Comparison of ENCODE assay signal across 19 mouse cellular contexts in the genomic region with DNA sequence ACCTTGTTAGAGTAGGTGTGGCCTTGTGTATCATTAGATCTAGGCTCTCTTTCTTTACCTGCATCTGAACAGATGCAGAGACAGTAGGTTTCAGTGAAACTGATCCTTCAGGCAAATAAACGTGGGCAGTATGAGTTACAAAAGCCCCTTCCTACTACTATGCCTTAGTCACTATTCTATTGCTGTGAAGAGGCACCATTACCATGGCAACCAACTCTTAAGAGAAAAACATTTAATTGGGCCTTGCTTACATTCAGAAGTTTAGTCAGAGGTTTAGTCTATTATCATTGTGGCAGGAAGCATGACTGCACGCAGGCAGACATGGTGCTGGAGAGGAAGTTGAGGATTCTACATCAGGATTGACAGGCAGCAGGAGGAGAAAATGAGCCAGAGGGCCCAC.
"Had no signal": no experiment of that assay in that cellular context is flagged by ENCODE, and none has a peak within 500 bp of the region (broad histone marks: within the 10 kb centered on the region; RNA-seq: fewer than 3 reads in every experiment).

No protein-coding gene starts in this region.

- H3K9me3 ChIP-seq: liver, embryonic 15.5 days; lung, embryonic 15.5 days; megakaryocyte, embryonic 14.5 days; midbrain, embryonic 13.5 days; midbrain, embryonic 15.5 days; neural tube, embryonic 13.5 days; stomach, embryonic 15.5 days had no signal

- H3K36me3 ChIP-seq: liver, embryonic 15.5 days; lung, embryonic 15.5 days; midbrain, embryonic 13.5 days; midbrain, embryonic 15.5 days; neural tube, embryonic 13.5 days; stomach, embryonic 15.5 days had no signal

- H3K4me2 ChIP-seq: liver, embryonic 15.5 days; lung, embryonic 15.5 days; midbrain, embryonic 11.5 days; midbrain, embryonic 13.5 days; midbrain, embryonic 15.5 days; neural tube, embryonic 13.5 days; stomach, embryonic 15.5 days had no signal

- H3K9ac ChIP-seq: liver, embryonic 15.5 days; liver, postnatal 0 days; lung, embryonic 15.5 days; midbrain, embryonic 13.5 days; midbrain, embryonic 15.5 days; neural tube, embryonic 13.5 days; stomach, embryonic 15.5 days had no signal

- H3K27me3 ChIP-seq: liver, embryonic 15.5 days; lung, embryonic 15.5 days; megakaryocyte, embryonic 14.5 days; midbrain, embryonic 13.5 days; midbrain, embryonic 15.5 days; neural tube, embryonic 13.5 days; stomach, embryonic 15.5 days had no signal

- ATAC-seq: liver, postnatal 0 days; lung, postnatal 0 days; midbrain, embryonic 13.5 days; midbrain, embryonic 15.5 days had no signal

- H3K27ac ChIP-seq: liver, embryonic 15.5 days; lung, embryonic 15.5 days; macrophage; midbrain, embryonic 13.5 days; midbrain, embryonic 15.5 days; neural tube, embryonic 13.5 days; stomach, embryonic 15.5 days; stomach, postnatal 0 days had no signal

- DNase-seq: liver, postnatal 0 days; lung, adult 2 months; lung, postnatal 14 days; lung, postnatal 36 days; right cerebral cortex, postnatal 14 days; thymus, adult 2 months; thymus, postnatal 25 days; thymus, postnatal 4 days had no signal

- H3K4me3 ChIP-seq: liver, embryonic 15.5 days; lung, embryonic 15.5 days; megakaryocyte, embryonic 14.5 days; midbrain, embryonic 13.5 days; midbrain, embryonic 15.5 days; neural tube, embryonic 13.5 days; stomach, embryonic 15.5 days had no signal

- H3K4me1 ChIP-seq: liver, embryonic 15.5 days; lung, embryonic 15.5 days; megakaryocyte, embryonic 14.5 days; midbrain, embryonic 13.5 days; midbrain, embryonic 15.5 days; neural tube, embryonic 13.5 days; stomach, embryonic 15.5 days had no signal
